ENCODE assay signal across 28 mouse cellular contexts in the genomic region with DNA sequence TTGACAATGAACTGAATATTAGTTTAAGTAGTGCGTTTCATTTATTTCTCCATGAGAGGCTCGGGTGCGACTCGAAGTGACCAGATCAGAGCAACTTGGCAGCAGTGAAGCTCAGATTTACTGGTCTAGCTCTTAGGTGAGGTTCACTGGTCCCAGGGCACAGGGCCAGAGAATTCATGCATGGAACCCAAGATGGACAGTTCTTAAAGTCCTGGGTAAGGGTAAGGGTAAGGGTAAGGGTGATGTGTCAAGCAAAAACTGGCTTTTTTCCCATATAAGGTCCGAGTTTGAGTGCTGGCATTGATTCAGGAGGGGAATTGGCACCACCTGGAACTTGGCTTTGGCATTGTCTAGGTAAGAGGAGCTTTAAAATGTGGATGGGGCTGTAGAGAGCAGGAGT.
A peak's percentile ranks its signal among the peaks of the same experiment; 100 is the strongest.
DNase-seq lines count a peak whose midpoint lies in the region; ATAC-seq lines count a peak whose summit lies in the region.
"Had no signal": no experiment of that assay in that cellular context is flagged by ENCODE, and none has a peak within 500 bp of the region (broad histone marks: within the 10 kb centered on the region; RNA-seq: fewer than 3 reads in every experiment).

No protein-coding gene starts in this region.

- no peaks in the 10 kb centered on the region for H3K27me3 ChIP-seq in kidney, embryonic 16.5 days (ENCODE audit: insufficient read depth, low read length)
- H3K27me3 ChIP-seq: liver, embryonic 15.5 days had no signal

- no peak overlapping the region for H3K27ac ChIP-seq in kidney, embryonic 16.5 days (ENCODE audit: low read length)
- H3K27ac ChIP-seq: heart, embryonic 13.5 days; hindbrain, embryonic 14.5 days; layer of hippocampus, adult 2 months; left cerebral cortex, adult 2 months; liver, embryonic 15.5 days; midbrain, embryonic 10.5 days; stomach, postnatal 0 days had no signal

- H3K4me3 ChIP-seq in kidney, embryonic 16.5 days (ENCODE audit: low read length) = no peak overlapping the region
- H3K4me3 ChIP-seq: erythroblast, embryonic 14.5 days; heart, embryonic 13.5 days; layer of hippocampus, adult 2 months; left cerebral cortex, adult 2 months; liver, embryonic 15.5 days; midbrain, embryonic 10.5 days had no signal

- peak; percentile 42 for DNase-seq in cerebellum, adult 11-12 months
- DNase-seq in cerebellum, postnatal 4 days (ENCODE audit: low spot score in 2 of 2) = no peak
- DNase-seq in kidney, adult 8-10 months = peak; percentile 17 to 58
- peak; percentile 27 for DNase-seq in cerebellum, adult 8-10 months
- peak; percentile 40 to 50 for DNase-seq in cerebellum, postnatal 25 days
- DNase-seq in thymus, postnatal 0 days (ENCODE audit: low spot score) = no peak
- no peak for DNase-seq in lung, postnatal 14 days
- DNase-seq: adrenal gland, postnatal 14 days; forebrain, postnatal 0 days; gastrocnemius, postnatal 10 days; heart, postnatal 10 days; right cerebral cortex, adult 18-20 months; right cerebral cortex, postnatal 4 days; thymus, adult 18-20 months; thymus, postnatal 36 days had no signal

- WGBS in kidney, embryonic 16.5 days = 78% methylated on average over 5 of the region's 5 CpGs

- no peaks in the 10 kb centered on the region for H3K36me3 ChIP-seq in kidney, embryonic 16.5 days (ENCODE audit: insufficient read depth, low read length)
- H3K36me3 ChIP-seq: G1E; heart, embryonic 13.5 days; liver, embryonic 15.5 days; midbrain, embryonic 10.5 days had no signal

- H3K9me3 ChIP-seq in kidney, embryonic 16.5 days (ENCODE audit: low read length) = no peaks in the 10 kb centered on the region
- H3K9me3 ChIP-seq: heart, embryonic 13.5 days; liver, embryonic 15.5 days; midbrain, embryonic 10.5 days had no signal

- no peak overlapping the region for H3K9ac ChIP-seq in kidney, embryonic 16.5 days (replicated peaks; ENCODE audit: low read length)
- H3K9ac ChIP-seq: forebrain, postnatal 0 days; heart, embryonic 13.5 days; hindbrain, embryonic 14.5 days; liver, embryonic 15.5 days; lung, embryonic 14.5 days had no signal

- no peak overlapping the region for H3K4me2 ChIP-seq in kidney, embryonic 16.5 days (replicated peaks; ENCODE audit: low read depth, low read length)
- H3K4me2 ChIP-seq: heart, embryonic 13.5 days; hindbrain, embryonic 14.5 days; liver, embryonic 15.5 days; lung, embryonic 14.5 days had no signal

- ATAC-seq in kidney, embryonic 16.5 days (ENCODE audit: low FRiP score, low TSS enrichment) = no peak
- ATAC-seq: forebrain, postnatal 0 days; midbrain, embryonic 16.5 days; Patski had no signal

- H3K4me1 ChIP-seq in kidney, embryonic 16.5 days (ENCODE audit: insufficient read depth, low read length) = 0 out of 2 replicates have a peak, but pooled peaks cover 3% of the 10 kb centered on the region
- H3K4me1 ChIP-seq: liver, embryonic 15.5 days had no signal

Comparison
In these comparisons a context has a peak if more than half of its experiments do, and no peak if none do; other contexts are left out.
1. DNase-seq: peak in cerebellum, adult 11-12 months (single experiment), kidney, adult 8-10 months (2 of 2), cerebellum, adult 8-10 months (single experiment) and cerebellum, postnatal 25 days (2 of 2); none in cerebellum, postnatal 4 days (0 of 2), thymus, postnatal 0 days (single experiment) and lung, postnatal 14 days (single experiment).